Mouse (Mus musculus) embryo, embryonic 10 days (tissue): ENCODE measurements at regions not wholly inside any gene's neighbourhood (a gene's known extent, or its start where the extent isn't known, plus 50 kb on each side); places are given as distances from the start of the nearest gene placed in this dataset.
"Not testable (repeated sequence)": the region's sequence is repeated elsewhere in the genome, so short reads cannot be mapped to it uniquely, and the experiment has no call there.

Experiments
- DNase-seq: peaks from one replicate; pipeline ENCODE4 v3.0.0-alpha.2; 2015; ENCODE audit warnings: low spot score

DNA sequence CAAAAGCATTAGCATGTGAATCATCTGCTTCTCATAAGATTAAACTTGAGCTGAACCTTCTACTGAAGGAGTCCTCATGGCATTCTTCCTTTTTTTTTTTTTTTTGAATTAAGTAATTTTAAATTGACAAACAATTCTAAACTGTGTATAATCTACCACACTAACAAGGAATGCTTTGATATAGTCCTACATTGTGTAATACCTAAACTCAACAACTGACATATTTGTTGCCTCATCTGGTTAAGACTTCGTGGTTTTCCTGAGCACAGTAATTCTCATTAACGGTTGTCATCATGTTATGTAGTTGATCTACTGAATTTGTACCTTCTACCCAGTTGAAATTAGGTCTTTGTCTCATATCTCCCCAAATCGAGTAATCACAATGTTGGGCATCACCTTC, 83.9 kb upstream of the Hcrtr2 start:
- DNase-seq, result no peak

DNA sequence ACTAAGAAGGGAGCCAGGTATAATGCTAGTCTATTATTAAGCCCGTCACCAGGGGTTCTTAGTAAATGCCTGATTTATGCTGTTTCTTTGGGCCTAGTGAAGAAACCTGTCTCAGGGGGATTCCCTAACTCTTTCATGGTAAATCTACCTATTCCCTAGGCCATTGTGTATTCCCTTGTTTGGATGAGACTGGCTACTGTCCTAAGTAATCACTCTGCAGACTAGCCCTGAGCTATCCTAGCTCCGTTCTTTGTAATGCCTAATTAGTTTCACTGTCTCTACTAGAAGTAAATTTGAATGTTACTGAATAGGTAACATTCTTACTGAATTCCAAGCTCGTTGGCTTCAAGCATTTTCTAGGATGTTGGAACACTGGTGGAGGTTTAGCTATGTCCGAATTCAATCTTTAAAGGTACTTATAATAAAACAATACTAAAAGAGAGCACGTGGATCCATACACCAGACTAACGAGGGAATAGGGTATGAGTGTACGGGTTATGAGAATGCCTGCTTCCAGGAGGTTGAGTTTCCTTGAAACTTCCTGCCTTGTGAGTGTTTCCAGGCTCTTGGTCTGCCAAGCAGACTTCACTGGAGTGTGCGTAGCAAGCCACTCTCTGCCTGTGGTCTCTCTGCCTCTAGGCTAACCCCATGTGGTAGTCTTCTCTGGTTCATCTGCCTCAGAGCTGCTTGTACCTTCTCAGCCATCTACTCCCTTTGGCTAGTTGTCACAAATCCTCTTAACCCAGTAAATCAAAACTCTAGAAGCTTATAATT, 78.4 kb upstream of the Hcrtr2 start:
- DNase-seq, result not testable (repeated sequence)

DNA sequence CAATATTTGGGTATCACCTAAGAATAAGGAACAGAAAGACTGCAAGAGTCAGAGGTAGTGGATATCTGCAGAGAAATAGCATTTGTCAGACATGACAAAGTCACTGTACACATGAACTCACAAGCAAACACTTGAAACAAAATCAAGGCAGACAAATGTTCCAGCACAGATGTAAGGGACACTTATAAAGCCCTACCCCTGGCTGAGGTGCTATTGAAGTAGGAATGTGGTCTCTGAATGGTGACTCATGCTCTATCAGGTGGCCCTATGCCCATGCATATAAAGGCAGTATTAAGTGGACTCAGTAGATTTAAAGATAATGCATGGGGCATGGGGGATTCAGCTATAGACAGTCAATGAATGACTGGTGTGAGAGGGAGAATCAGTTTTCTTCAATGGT, 77.2 kb upstream of the Hcrtr2 start:
- DNase-seq, result no peak

DNA sequence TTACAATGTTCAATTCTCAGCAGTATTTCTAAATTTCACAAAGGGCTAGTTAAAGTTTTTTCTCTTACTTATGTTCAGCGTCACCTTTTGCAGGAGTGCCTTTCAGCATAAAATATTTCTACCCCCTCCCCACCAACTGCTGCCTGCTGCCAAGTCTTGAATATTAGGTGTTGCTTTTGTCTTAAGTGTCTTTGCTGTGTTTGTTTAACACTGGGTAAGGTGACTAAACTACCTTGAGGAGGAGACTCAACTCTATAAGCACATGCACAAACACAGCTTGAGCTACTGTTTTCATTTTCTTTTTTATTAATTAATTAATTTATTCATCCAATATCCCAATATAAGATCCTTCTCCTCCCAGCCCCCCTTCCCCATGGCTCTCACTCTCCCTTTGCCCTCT, 70.1 kb upstream of the Hcrtr2 start:
- no peak for DNase-seq

DNA sequence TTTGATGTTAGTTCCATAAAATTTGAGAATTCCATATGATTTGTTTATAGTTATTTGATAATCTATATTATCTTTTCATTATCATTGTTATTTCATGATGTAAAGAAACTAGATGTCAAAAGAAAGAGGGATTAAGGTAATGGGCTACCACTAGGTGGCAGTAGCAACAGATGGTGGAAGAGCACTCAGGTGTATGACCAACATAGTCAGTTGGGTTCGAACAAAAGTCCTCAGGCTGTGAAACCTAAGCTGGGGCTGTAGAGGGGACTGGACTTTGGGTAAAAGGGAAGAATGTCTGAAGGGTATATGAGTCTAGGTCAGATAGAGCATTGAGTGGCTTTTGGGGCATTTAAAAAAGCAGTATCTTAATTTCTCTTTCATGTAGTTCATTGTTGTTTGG, 67.2 kb upstream of the Hcrtr2 start:
- DNase-seq, result peak; percentile 78
